Mouse (Mus musculus) lung, adult 2 months (tissue): ENCODE measurements at regions not wholly inside any gene's neighbourhood (a gene's known extent, or its start where the extent isn't known, plus 50 kb on each side); places are given as distances from the start of the nearest gene placed in this dataset.

Experiments
- CTCF ChIP-seq: fragments of 200-500 bp; IDR thresholded peaks from 2 replicates; pipeline ENCODE4 v1.5.1; 2011; ENCODE audit warnings: mild to moderate bottlenecking, low read length, control low read depth; ENCODE audit not compliant: insufficient read depth
- POLR2A ChIP-seq: fragments of 200-500 bp; IDR thresholded peaks from 2 replicates; pipeline ENCODE4 v1.6.1; 2011; ENCODE audit warnings: low read depth, mild to moderate bottlenecking, control low read depth, low read length, borderline replicate concordance; ENCODE audit errors: extremely low read depth

- TF ChIP-seq CTCF (no peak), POLR2A (no peak)
Observed at GRCm38 (mm10) chr1:88875356-88875755, 173.3 kb upstream of the Arl4c start.
